Mouse (Mus musculus): ENCODE measurements at regions not wholly inside any gene's neighbourhood (a gene's known extent, or its start where the extent isn't known, plus 50 kb on each side); places are given as distances from the start of the nearest gene placed in this dataset.

- Histone ChIP-seq H3K4me3 (ENCODE audit: low read depth, low read length) (no peak overlapping the region), H3K27ac (ENCODE audit: low read depth) (no peak overlapping the region), H3K36me3 (replicated peaks; ENCODE audit: insufficient read depth, low read length) (no peaks in the 10 kb centered on the region), H3K4me1 (ENCODE audit: insufficient read depth) (no peaks in the 10 kb centered on the region), H3K9ac (replicated peaks) (no peak overlapping the region), H3K4me2 (ENCODE audit: low read depth, low read length) (no peak overlapping the region), H3K27me3 (ENCODE audit: insufficient read depth, low read length) (no peaks in the 10 kb centered on the region), H3K9me3 (ENCODE audit: low read length) (no peaks in the 10 kb centered on the region)
- ATAC-seq (no peak), DNase-seq (no peak)
- no peak for TF ChIP-seq EP300 (IDR thresholded peaks at IDR 0.05; ENCODE audit: low read depth)
- TF ChIP-seq CTCF (IDR thresholded peaks at IDR 0.05; ENCODE audit: low read depth), result no peak
- WGBS (ENCODE audit: insufficient replicate concordance), result 86% methylated on average over 1 of the region's 1 CpGs
Observed at GRCm38 (mm10) chr2:148161966-148162365, 115.2 kb upstream of the Foxa2 start.

GRCm38 (mm10) chr2:148162562-148162961, 115.8 kb upstream of the Foxa2 start:
- DNase-seq (no peak), ATAC-seq (no peak)
- Histone ChIP-seq H3K27ac (ENCODE audit: low read depth) (no peak overlapping the region), H3K4me1 (ENCODE audit: insufficient read depth) (no peaks in the 10 kb centered on the region), H3K9me3 (ENCODE audit: low read length) (no peaks in the 10 kb centered on the region), H3K9ac (replicated peaks) (no peak overlapping the region), H3K27me3 (ENCODE audit: insufficient read depth, low read length) (no peaks in the 10 kb centered on the region), H3K4me2 (ENCODE audit: low read depth, low read length) (no peak overlapping the region), H3K4me3 (ENCODE audit: low read depth, low read length) (no peak overlapping the region), H3K36me3 (replicated peaks; ENCODE audit: insufficient read depth, low read length) (no peaks in the 10 kb centered on the region)
- 83% methylated on average over 1 of the region's 1 CpGs for whole genome bisulfite sequencing (ENCODE audit: insufficient replicate concordance)
- TF ChIP-seq CTCF (IDR thresholded peaks at IDR 0.05; ENCODE audit: low read depth) (no peak), EP300 (IDR thresholded peaks at IDR 0.05; ENCODE audit: low read depth) (no peak)

GRCm38 (mm10) chr2:148171113-148171512, 124.3 kb upstream of the Foxa2 start:
- Histone ChIP-seq H3K4me1 (ENCODE audit: insufficient read depth) (no peaks in the 10 kb centered on the region), H3K27ac (ENCODE audit: low read depth) (no peak overlapping the region), H3K9me3 (ENCODE audit: low read length) (no peaks in the 10 kb centered on the region), H3K4me2 (ENCODE audit: low read depth, low read length) (no peak overlapping the region), H3K27me3 (ENCODE audit: insufficient read depth, low read length) (no peaks in the 10 kb centered on the region), H3K4me3 (ENCODE audit: low read depth, low read length) (no peak overlapping the region), H3K9ac (replicated peaks) (no peak overlapping the region), H3K36me3 (replicated peaks; ENCODE audit: insufficient read depth, low read length) (no peaks in the 10 kb centered on the region)
- 59% methylated on average over 4 of the region's 4 CpGs for WGBS (ENCODE audit: insufficient replicate concordance)
- TF ChIP-seq EP300 (IDR thresholded peaks at IDR 0.05; ENCODE audit: low read depth) (no peak), CTCF (IDR thresholded peaks at IDR 0.05; ENCODE audit: low read depth) (no peak)
- no peak for ATAC-seq
- DNase-seq, result no peak

- no peaks in the 10 kb centered on the region for H3K36me3 ChIP-seq (replicated peaks; ENCODE audit: insufficient read depth, low read length)
- peak; percentile 38; the same call in 1 of the 2 replicates for ATAC-seq
Observed at GRCm38 (mm10) chr2:148171699-148172098, 124.9 kb upstream of the Foxa2 start.

GRCm38 (mm10) chr2:148175251-148175927, 128.6 kb upstream of the Foxa2 start:
- ATAC-seq (no peak), DNase-seq (no peak)
- 77% methylated on average over 8 of the region's 8 CpGs for WGBS (ENCODE audit: insufficient replicate concordance)
- TF ChIP-seq EP300 (IDR thresholded peaks at IDR 0.05; ENCODE audit: low read depth) (no peak), CTCF (IDR thresholded peaks at IDR 0.05; ENCODE audit: low read depth) (no peak)
- no peak overlapping the region for H3K9ac ChIP-seq (replicated peaks)
- H3K9me3 ChIP-seq (ENCODE audit: low read length), result no peaks in the 10 kb centered on the region
- no peaks in the 10 kb centered on the region for H3K36me3 ChIP-seq (replicated peaks; ENCODE audit: insufficient read depth, low read length)
- no peaks in the 10 kb centered on the region for H3K27me3 ChIP-seq (ENCODE audit: insufficient read depth, low read length)
- no peak overlapping the region for H3K4me2 ChIP-seq (ENCODE audit: low read depth, low read length)
- no peak overlapping the region for H3K4me3 ChIP-seq (ENCODE audit: low read depth, low read length)
- H3K4me1 ChIP-seq (ENCODE audit: insufficient read depth), result no peaks in the 10 kb centered on the region
- no peak overlapping the region for H3K27ac ChIP-seq (ENCODE audit: low read depth)

More at GRCm38 (mm10) chr2:148171699-148172098, 124.9 kb upstream of the Foxa2 start:
- Histone ChIP-seq H3K4me1 (ENCODE audit: insufficient read depth) (no peaks in the 10 kb centered on the region), H3K9ac (replicated peaks) (no peak overlapping the region), H3K4me3 (ENCODE audit: low read depth, low read length) (no peak overlapping the region), H3K4me2 (ENCODE audit: low read depth, low read length) (no peak overlapping the region), H3K9me3 (ENCODE audit: low read length) (no peaks in the 10 kb centered on the region), H3K27me3 (ENCODE audit: insufficient read depth, low read length) (no peaks in the 10 kb centered on the region), H3K27ac (ENCODE audit: low read depth) (no peak overlapping the region)
- TF ChIP-seq CTCF (IDR thresholded peaks at IDR 0.05; ENCODE audit: low read depth), result no peak
- no peak for TF ChIP-seq EP300 (IDR thresholded peaks at IDR 0.05; ENCODE audit: low read depth)
- DNase-seq, result no peak
- 31% methylated on average over 1 of the region's 1 CpGs for WGBS (ENCODE audit: insufficient replicate concordance)

GRCm38 (mm10) chr2:148180245-148180644, 133.5 kb upstream of the Foxa2 start:
- H3K9ac ChIP-seq (replicated peaks), result no peak overlapping the region
- H3K36me3 ChIP-seq (replicated peaks; ENCODE audit: insufficient read depth, low read length), result no peaks in the 10 kb centered on the region
- TF ChIP-seq CTCF (IDR thresholded peaks at IDR 0.05; ENCODE audit: low read depth) (no peak), EP300 (IDR thresholded peaks at IDR 0.05; ENCODE audit: low read depth) (no peak)
- H3K4me3 ChIP-seq (ENCODE audit: low read depth, low read length), result no peak overlapping the region
- H3K27ac ChIP-seq (ENCODE audit: low read depth), result no peak overlapping the region
- whole genome bisulfite sequencing (ENCODE audit: insufficient replicate concordance), result 69% methylated on average over 2 of the region's 2 CpGs
- ATAC-seq, result no peak
- no peak for DNase-seq
- no peaks in the 10 kb centered on the region for H3K27me3 ChIP-seq (ENCODE audit: insufficient read depth, low read length)
- H3K9me3 ChIP-seq (ENCODE audit: low read length), result no peaks in the 10 kb centered on the region
- no peak overlapping the region for H3K4me2 ChIP-seq (ENCODE audit: low read depth, low read length)
- H3K4me1 ChIP-seq (ENCODE audit: insufficient read depth), result no peaks in the 10 kb centered on the region

Data from liver, postnatal 0 days (tissue).